Mouse (Mus musculus): ENCODE data around the gene Pfn2.

DNA sequence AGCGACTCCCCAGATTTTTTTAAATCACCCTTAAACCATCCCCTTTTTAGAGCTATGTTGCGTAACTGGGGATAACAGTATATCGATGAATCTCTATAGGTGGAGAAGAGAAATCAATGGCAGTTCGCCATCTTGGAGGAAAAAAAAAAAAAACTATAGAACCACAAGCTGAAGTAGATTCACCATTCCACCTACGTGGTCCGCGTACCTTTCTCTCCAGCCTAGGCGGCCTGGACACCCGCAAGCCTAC is 1.3 kb downstream of the Pfn2 start:
- TF ChIP-seq CTCF (IDR thresholded peaks at IDR 0.05; ENCODE audit: low read depth) (no peak), EP300 (IDR thresholded peaks at IDR 0.05; ENCODE audit: low read depth) (no peak)
